Mouse (Mus musculus) liver, embryonic 13.5 days (tissue): Measurements from ENCODE around the gene Hip1r. TPM values are rescaled to one million over a fixed set of nuclear protein-coding genes. Genes with fewer than 3 reads are reported as not detected.

Experiments used
- ATAC-seq: fragments of 200-750 bp; cut with Nextera tagmentation; 2 replicates; pipeline ENCODE4 v1.8.0; 2017; ENCODE audit warnings: low read depth, mild to moderate bottlenecking, moderate number of reproducible peaks, moderate library complexity
- DNase-seq: peaks from one replicate; pipeline ENCODE4 v3.0.0; 2022
- H3K27ac ChIP-seq: fragments of 300-500 bp; sonication (generic); 2 replicates; pipeline ENCODE4 v1.5.1; 2015; ENCODE audit warnings: moderate library complexity, mild to moderate bottlenecking, inconsistent platforms
- H3K27me3 ChIP-seq: fragments of 300-500 bp; sonication (generic); 2 replicates; pipeline ENCODE4 v1.6.1; 2015; ENCODE audit warnings: mild to moderate bottlenecking, inconsistent platforms
- H3K36me3 ChIP-seq: fragments of 300-500 bp; sonication (generic); 2 replicates; pipeline ENCODE4 v1.6.1; 2015; ENCODE audit warnings: mild to moderate bottlenecking, inconsistent platforms
- H3K4me1 ChIP-seq: fragments of 300-500 bp; sonication (generic); replicated peaks from 2 replicates; pipeline ENCODE4 v1.6.1; 2015; ENCODE audit warnings: inconsistent platforms
- H3K4me2 ChIP-seq: fragments of 300-500 bp; sonication (generic); 2 replicates; pipeline ENCODE4 v1.6.1; 2015; ENCODE audit warnings: inconsistent platforms, mild to moderate bottlenecking, moderate library complexity
- H3K4me3 ChIP-seq: fragments of 300-500 bp; sonication (generic); replicated peaks from 2 replicates; pipeline ENCODE4 v1.5.1; 2015; ENCODE audit warnings: mild to moderate bottlenecking, inconsistent platforms
- H3K9ac ChIP-seq: fragments of 300-500 bp; sonication (generic); 2 replicates; pipeline ENCODE4 v1.6.1; 2015; ENCODE audit warnings: mild to moderate bottlenecking, inconsistent platforms
- H3K9me3 ChIP-seq: fragments of 300-500 bp; sonication (generic); replicated peaks from 2 replicates; pipeline ENCODE4 v1.6.1; 2016; ENCODE audit warnings: inconsistent platforms
- WGBS: fragments of 180-500 bp; shearing (Covaris S2); methylation state at CpG from one replicate; pipeline ENCODE4 v1.1.7; 2015; ENCODE audit not compliant: insufficient replicate concordance; 5-methylcytosine and 5-hydroxymethylcytosine counted together
- polyA plus RNA-seq: library from polyadenylated mRNA; unstranded; fragments of >200 nt; fragmentation: Nextera tagmentation; extraction: Ambion mirVana; gene quantifications from 2 replicates; pipeline ENCODE4 v1.2.1, GENCODE M21; 2015

Hip1r gene
- polyA plus RNA-seq, 1 experiment from 2014 or later: 11.3 TPM

DNA sequence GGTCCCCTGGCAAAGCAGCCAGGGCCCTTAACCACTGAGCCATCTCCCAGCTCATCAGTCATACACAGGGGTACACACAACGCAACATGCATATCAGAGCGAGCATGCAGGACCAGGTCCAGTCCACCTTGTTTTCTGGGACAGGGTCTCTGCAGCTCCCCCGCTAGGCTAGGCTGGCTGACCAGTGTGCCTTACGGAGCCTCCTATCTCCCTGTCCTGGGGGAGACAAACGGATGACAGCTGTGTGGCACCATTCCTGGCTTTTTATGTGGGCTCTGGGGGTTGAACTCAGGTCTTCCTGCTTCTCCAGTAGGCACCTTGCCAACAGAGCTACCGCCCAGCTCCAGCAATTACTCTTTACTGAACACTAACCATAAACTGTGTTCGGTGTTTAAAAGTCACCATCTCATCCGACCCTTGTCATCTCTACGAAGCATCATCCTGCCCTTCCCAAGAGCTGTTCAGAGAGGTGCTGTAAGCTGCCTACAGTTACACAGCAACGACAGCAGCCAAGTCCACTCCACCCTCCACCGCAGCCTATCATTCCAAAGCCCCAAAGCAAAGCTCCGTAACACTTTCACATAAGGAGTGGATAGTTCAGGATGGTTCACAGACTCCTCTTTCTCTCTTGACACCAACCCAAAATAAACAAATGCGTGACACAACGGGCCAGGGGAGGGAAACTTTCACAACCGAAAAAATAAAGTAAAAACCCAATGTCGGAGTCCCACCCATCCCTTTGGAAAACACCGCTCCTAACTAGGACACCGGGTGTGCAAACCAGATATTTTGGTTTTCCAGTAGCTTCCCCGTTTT, 56.0 kb downstream of the Hip1r start:
- DNase-seq (no peak), ATAC-seq (no peak)
- Histone ChIP-seq H3K27me3 (no peaks in the 10 kb centered on the region), H3K9me3 (no peaks in the 10 kb centered on the region), H3K36me3 (peaks cover 20% of the 10 kb centered on the region), H3K4me3 (peak overlapping the region; percentile 97), H3K4me2 (peak overlapping the region; percentile 93), H3K9ac (peak overlapping the region; percentile 49; the same call in 1 of the 2 replicates), H3K4me1 (peaks cover 83% of the 10 kb centered on the region), H3K27ac (peak overlapping the region; percentile 93)
- 82% methylated on average over 19 of the region's 19 CpGs for WGBS

DNA sequence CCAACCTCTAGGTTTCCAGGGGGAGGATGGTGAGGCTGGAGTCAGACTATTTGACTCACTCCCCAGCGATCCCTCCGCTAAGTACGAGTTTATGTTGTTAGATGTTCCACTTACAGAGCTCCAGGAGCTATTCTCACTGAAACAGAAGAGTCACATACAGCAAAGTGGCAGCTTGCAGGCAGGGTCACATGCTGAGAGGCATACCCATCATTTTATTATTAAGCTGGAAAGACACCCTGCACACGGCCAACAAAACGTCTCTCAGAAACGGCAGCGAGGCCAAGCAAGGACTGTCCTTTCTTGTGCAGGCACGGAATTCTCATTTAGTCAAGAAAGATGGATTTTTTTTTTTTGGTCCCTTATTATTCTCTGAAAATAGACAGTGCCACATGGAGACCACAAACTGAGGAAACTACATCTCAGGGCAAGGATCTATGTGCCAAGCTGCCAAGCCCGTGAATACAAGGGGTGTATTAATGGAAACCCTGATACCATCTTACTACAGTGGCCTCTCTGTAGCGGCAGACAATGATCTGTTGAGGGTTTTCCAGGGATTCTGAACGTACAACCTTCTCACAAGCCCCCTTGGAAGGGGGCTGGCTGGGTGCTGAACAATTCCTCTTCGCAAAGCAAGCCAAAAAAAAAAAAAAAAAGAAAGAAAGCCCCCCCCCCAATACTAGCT, 57.1 kb downstream of the Hip1r start:
- DNase-seq (no peak), ATAC-seq (0 out of 2 replicates have a peak, but pooled peaks have one; percentile 24)
- Histone ChIP-seq H3K36me3 (peaks cover 16% of the 10 kb centered on the region), H3K27me3 (no peaks in the 10 kb centered on the region), H3K4me3 (peak overlapping the region; percentile 97), H3K9me3 (no peaks in the 10 kb centered on the region), H3K9ac (peak overlapping the region; percentile 97), H3K4me2 (peak overlapping the region; percentile 93), H3K4me1 (peaks cover 79% of the 10 kb centered on the region), H3K27ac (peak overlapping the region; percentile 93)
- WGBS: 38% methylated on average over 12 of the region's 12 CpGs

DNA sequence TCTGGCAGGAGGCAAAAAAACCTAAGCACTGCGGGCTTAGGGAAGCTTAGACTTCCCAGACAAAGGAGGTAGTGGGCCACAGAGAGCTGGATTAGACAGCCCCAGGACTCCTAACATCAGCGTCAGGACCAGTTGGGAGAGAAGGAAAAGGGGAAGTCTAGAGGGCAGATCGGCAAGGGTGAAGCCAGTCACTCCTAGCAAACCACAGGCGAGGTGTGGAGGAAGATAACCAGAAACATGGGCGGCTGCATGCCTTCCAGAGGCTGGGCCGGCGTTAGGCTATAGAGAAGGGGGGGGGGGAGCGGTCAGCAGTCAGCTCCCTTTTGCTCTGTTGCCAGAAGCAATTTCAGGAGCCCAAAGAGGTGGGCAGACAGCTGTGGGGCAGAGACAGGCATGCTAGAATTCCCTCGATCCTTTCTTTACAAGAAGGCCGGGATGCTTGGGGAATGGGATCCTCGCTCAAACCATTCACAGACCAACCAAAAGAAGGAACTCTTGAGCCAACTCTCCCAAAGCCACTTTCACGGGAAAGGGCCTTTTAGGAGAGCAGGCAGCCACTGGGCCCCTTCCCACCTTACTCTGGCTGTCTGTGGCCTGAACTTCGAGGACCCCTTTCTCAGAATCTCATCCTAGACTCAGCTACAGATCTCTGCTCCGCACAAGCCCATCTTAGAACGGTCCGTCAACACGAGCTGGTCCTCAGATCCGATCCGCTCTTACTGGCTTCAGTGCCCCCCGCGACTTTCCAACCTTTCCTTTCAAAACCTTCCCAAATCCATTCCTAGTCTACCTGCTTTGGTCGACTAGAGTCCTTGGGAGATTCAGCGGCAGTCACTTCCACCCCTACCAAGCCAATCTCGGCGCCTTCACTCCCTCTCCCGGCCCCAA, 57.9 kb downstream of the Hip1r start:
- Histone ChIP-seq H3K4me3 (peak overlapping the region; percentile 97), H3K4me1 (peaks cover 73% of the 10 kb centered on the region), H3K27ac (peak overlapping the region; percentile 93), H3K27me3 (no peaks in the 10 kb centered on the region), H3K9ac (peak overlapping the region; percentile 97), H3K9me3 (no peaks in the 10 kb centered on the region), H3K36me3 (peaks cover 11% of the 10 kb centered on the region), H3K4me2 (peak overlapping the region; percentile 93)
- peak; percentile 91 for ATAC-seq
- under 1% methylated on average over 26 of the region's 26 CpGs for WGBS
- DNase-seq: peak; percentile 65

DNA sequence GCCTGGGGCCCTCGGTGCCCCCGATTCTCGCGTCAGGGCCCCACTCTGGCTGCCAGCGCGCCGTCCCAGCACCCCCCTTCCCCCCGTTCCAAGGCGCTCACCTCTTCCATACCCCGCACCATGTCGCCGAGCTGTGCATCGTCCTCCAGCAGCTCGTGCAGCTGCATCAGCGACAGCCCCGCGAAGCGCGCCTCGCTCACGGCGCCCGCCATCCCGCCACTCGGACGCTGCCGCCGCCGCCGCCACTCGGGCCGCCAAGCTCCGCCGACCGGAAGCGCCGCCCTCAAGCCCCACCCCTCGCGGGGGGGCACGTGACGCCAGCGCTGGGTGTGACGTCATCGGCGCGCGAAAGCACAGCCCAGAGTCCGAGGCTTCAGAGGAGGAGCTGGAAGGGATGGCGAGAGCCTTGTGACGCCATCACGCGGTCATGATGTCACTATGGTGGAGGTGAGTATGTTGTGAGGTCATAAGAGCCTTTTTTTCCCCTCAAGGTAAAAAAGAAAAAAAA, 58.6 kb downstream of the Hip1r start, which contains the start of gene Vps37b:
Gene Vps37b (minus strand): TSS at position 270 of the 508 bp plus-strand sequence.
- DNase-seq: peak; percentile 87
- under 1% methylated on average over 52 of the region's 52 CpGs for WGBS
- H3K9me3 ChIP-seq: no peaks in the 10 kb centered on the region

DNA sequence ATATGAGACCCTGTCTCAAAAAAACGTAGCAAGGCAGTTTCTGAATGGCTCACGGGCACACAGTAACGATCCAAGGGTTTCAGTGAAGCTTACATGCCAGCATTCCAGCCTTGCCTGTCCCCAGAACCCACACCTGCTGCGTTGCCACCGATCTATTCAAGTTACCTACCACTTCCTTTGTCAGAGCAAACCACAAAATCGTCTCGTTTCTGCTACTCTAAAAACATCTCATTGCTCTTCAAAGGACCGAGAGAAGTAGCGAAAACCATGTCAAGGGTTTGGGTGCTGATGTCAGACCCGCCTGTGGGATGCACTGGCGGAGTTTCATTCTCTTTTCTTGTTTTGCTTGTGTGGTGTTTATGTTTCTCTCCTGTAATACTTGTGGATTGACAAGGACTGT, 61.0 kb downstream of the Hip1r start:
- H3K27ac ChIP-seq: no peak overlapping the region
- DNase-seq: no peak
- no peak for ATAC-seq
- no peak overlapping the region for H3K4me2 ChIP-seq
- 49% methylated on average over 11 of the region's 11 CpGs for WGBS
- no peak overlapping the region for H3K9ac ChIP-seq
- no peaks in the 10 kb centered on the region for H3K9me3 ChIP-seq
- H3K36me3 ChIP-seq: no peaks in the 10 kb centered on the region
- peaks cover 52% of the 10 kb centered on the region for H3K4me1 ChIP-seq
- H3K4me3 ChIP-seq: no peak overlapping the region
- no peaks in the 10 kb centered on the region for H3K27me3 ChIP-seq

More for the DNA sequence above, 58.6 kb downstream of the Hip1r start, which contains the start of gene Vps37b:
- ATAC-seq: peak; percentile 73
- H3K36me3 ChIP-seq: peaks cover 7% of the 10 kb centered on the region
- peaks cover 72% of the 10 kb centered on the region for H3K4me1 ChIP-seq
- H3K9ac ChIP-seq: peak within 1 kb of the TSS; percentile 97
- peak within 1 kb of the TSS; percentile 93 for H3K27ac ChIP-seq
- peak within 1 kb of the TSS; percentile 93 for H3K4me2 ChIP-seq
- H3K4me3 ChIP-seq: peak within 1 kb of the TSS; percentile 97
- H3K27me3 ChIP-seq: no peaks in the 10 kb centered on the region

DNA sequence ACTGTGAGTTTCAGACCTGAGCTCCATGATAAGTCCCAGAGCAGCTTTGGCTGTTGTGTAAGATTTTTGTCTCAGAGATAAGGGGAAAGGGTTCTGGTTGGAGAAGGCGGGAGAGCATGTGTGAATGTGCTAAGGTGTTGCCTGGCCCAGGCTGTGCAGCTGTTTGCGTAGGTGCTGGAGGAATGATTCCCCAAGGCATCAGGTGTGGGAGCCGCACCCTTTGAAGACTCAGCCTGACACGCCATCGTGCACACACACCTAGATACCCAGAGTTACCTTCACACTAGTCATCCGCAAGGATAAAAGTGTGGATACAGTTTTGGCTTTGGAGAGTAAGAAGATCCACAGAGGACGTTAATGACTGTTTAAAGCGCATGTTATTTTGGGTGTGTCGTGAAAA, 62.0 kb downstream of the Hip1r start:
- H3K4me2 ChIP-seq: no peak overlapping the region
- no peaks in the 10 kb centered on the region for H3K27me3 ChIP-seq
- no peaks in the 10 kb centered on the region for H3K36me3 ChIP-seq
- H3K9me3 ChIP-seq: no peaks in the 10 kb centered on the region
- H3K4me1 ChIP-seq: peaks cover 52% of the 10 kb centered on the region
- ATAC-seq (no peak), DNase-seq (no peak)
- no peak overlapping the region for H3K27ac ChIP-seq
- whole genome bisulfite sequencing: 66% methylated on average over 9 of the region's 9 CpGs
- no peak overlapping the region for H3K4me3 ChIP-seq
- H3K9ac ChIP-seq: no peak overlapping the region

DNA sequence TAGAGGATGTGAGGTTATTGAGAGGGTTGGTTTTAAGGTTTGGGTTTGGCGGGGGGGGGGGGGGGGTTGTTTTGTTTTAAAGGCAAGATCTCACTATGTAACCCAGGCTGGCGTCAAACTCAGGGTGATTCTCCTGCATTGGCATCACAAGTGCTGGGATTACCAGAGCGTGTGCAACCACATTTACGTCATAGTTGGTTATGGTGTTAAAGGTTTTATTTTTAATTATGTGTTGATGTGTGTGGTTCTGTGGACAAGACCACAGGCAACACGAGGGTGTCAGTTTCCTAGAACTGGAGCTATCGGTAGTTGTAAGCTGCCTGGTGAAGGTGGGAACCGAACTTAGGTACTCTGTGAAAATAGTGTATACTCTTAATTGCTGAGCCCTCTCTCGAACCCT, 62.4 kb downstream of the Hip1r start:
- Histone ChIP-seq H3K4me3 (no peak overlapping the region), H3K9me3 (no peaks in the 10 kb centered on the region), H3K9ac (no peak overlapping the region), H3K4me2 (no peak overlapping the region), H3K27ac (no peak overlapping the region), H3K36me3 (no peaks in the 10 kb centered on the region), H3K4me1 (peaks cover 48% of the 10 kb centered on the region), H3K27me3 (no peaks in the 10 kb centered on the region)
- DNase-seq (no peak), ATAC-seq (no peak)
- whole genome bisulfite sequencing: 57% methylated on average over 8 of the region's 8 CpGs

DNA sequence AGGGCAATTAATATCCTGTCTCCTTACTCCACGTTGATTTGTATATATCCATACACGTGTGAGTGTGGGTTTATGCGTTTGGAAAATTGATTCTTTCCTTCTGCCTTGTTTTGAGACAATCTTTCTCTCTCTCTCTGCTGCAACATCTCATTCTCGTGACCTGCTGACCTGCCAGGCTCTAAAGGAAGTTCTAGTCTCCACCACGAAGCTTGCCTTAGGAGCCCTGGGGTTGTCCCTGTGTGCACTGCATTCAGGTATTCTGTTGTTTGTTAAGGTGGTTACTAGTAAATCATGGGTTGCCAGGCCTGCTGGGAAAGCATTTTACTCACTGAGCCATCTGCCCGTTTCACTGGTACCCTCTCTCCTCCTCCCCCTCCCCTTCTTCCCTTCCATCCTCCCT, 62.9 kb downstream of the Hip1r start:
- Histone ChIP-seq H3K9ac (0 out of 2 replicates have a peak overlapping the region, but pooled peaks have one; percentile 15), H3K4me1 (peaks cover 43% of the 10 kb centered on the region), H3K4me2 (no peak overlapping the region), H3K36me3 (no peaks in the 10 kb centered on the region), H3K27me3 (no peaks in the 10 kb centered on the region), H3K27ac (no peak overlapping the region; the same call in 1 of the 2 replicates), H3K9me3 (no peaks in the 10 kb centered on the region), H3K4me3 (no peak overlapping the region)
- WGBS: 40% methylated on average over 6 of the region's 6 CpGs
- ATAC-seq: no peak
- DNase-seq: no peak

DNA sequence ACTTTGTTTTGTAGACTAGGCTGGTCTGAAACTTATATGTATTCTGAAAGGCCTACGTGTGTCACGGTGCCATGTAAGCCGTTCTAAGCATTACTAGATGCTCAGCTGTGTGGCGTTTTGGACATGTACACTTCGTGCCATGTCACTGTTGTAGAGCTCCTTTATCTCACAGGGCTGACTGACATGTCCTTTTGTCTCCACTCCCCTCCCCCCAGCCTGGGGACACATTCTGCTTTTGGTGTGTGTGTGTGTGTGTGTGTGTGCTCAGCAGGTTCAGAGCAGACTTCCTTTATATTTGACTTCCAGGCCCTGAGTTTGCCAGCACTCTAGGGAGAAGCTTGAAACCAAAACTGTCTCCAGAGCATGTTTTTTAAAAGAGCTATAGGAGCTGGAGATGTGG, 63.4 kb downstream of the Hip1r start:
- Histone ChIP-seq H3K27me3 (no peaks in the 10 kb centered on the region), H3K4me1 (peaks cover 41% of the 10 kb centered on the region), H3K27ac (no peak overlapping the region; the same call in 1 of the 2 replicates), H3K9me3 (no peaks in the 10 kb centered on the region), H3K4me3 (no peak overlapping the region), H3K9ac (peak overlapping the region; percentile 26; the same call in 1 of the 2 replicates), H3K36me3 (no peaks in the 10 kb centered on the region), H3K4me2 (no peak overlapping the region)
- ATAC-seq (no peak), DNase-seq (no peak)
- 31% methylated on average over 5 of the region's 5 CpGs for WGBS

DNA sequence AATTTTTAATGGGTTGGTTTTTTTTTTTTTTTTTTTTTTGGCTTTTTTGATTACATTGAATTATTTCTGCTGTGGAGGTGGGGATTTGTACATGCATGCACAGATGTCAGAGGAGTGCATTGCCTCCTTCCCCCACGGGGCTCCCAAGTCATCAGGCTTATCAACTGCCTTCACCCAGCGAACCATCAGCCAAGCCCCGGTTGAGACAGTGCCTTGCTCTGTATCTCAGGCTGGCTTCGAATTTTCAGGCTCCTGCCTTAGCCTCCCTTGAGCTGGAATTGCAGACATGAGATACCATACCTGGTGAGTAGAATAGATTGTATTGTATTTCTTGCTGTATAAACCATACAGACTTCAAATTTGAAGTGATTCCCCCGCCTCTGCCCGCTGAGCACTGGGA, 66.2 kb downstream of the Hip1r start:
- H3K4me1 ChIP-seq: peaks cover 39% of the 10 kb centered on the region

More for the DNA sequence above, 66.2 kb downstream of the Hip1r start:
- DNase-seq: no peak
- H3K27ac ChIP-seq: no peak overlapping the region
- no peaks in the 10 kb centered on the region for H3K9me3 ChIP-seq
- no peak overlapping the region for H3K4me2 ChIP-seq
- WGBS: 46% methylated on average over 6 of the region's 6 CpGs
- no peak overlapping the region for H3K9ac ChIP-seq
- H3K4me3 ChIP-seq: no peak overlapping the region
- no peaks in the 10 kb centered on the region for H3K27me3 ChIP-seq
- ATAC-seq: peak; percentile 50; the same call in 1 of the 2 replicates
- no peaks in the 10 kb centered on the region for H3K36me3 ChIP-seq
